Mouse (Mus musculus) gastrocnemius, adult 18-20 months (tissue): ENCODE measurements around the gene Gm12248. TPM values are rescaled to one million over a fixed set of nuclear protein-coding genes. Genes with fewer than 3 reads are reported as not detected.

Source experiments
- DNase-seq: peaks from one replicate; pipeline ENCODE4 v3.0.0; 2021; ENCODE audit warnings: low spot score
- long read RNA-seq, 2 experiments: library from polyadenylated mRNA; stranded (forward); transcript quantifications; one replicate each; pipeline ENCODE4 v2.0.0; 2021
- total RNA-seq, 2 experiments: library from RNA; stranded (reverse); gene quantifications; 2 replicates each; pipeline ENCODE4 v1.2.3; 2021

Gene Gm12248
- not detected for total RNA-seq
- long read RNA-seq, experiment 1, result 0 reads
- long read RNA-seq, experiment 2, result 0 reads

GRCm38 (mm10) chr11:58093021-58093528, at the start of gene Gm12248:
TSS of gene Gm12248 (minus strand) at chr11:58093134.
- DNase-seq, result peak; percentile 45

GRCm38 (mm10) chr11:58139466-58139865, 46.5 kb upstream of the Gm12248 start:
- DNase-seq, result no peak

- no peak for DNase-seq
Measured at GRCm38 (mm10) chr11:58138821-58139220, 45.9 kb upstream of the Gm12248 start.

GRCm38 (mm10) chr11:58136677-58137076, 43.7 kb upstream of the Gm12248 start:
- no peak for DNase-seq

- DNase-seq, result no peak
Measured at GRCm38 (mm10) chr11:58135296-58135695, 42.4 kb upstream of the Gm12248 start.

- DNase-seq, result no peak
Measured at GRCm38 (mm10) chr11:58134869-58135268, 41.9 kb upstream of the Gm12248 start.

- DNase-seq, result no peak
Measured at GRCm38 (mm10) chr11:58132026-58132425, 39.1 kb upstream of the Gm12248 start.

GRCm38 (mm10) chr11:58129302-58129843, 36.4 kb upstream of the Gm12248 start:
- DNase-seq, result no peak

GRCm38 (mm10) chr11:58127544-58127943, 34.6 kb upstream of the Gm12248 start:
- no peak for DNase-seq

- peak; percentile 77 for DNase-seq
Measured at GRCm38 (mm10) chr11:58126397-58127160, 33.6 kb upstream of the Gm12248 start.

- DNase-seq, result no peak
Measured at GRCm38 (mm10) chr11:58125021-58125420, 32.1 kb upstream of the Gm12248 start.

- no peak for DNase-seq
Measured at GRCm38 (mm10) chr11:58123711-58124110, 30.8 kb upstream of the Gm12248 start.

- DNase-seq, result no peak
Measured at GRCm38 (mm10) chr11:58121351-58121750, 28.4 kb upstream of the Gm12248 start.

- DNase-seq, result no peak
Measured at GRCm38 (mm10) chr11:58120655-58121054, 27.7 kb upstream of the Gm12248 start.

GRCm38 (mm10) chr11:58117044-58117652, 24.2 kb upstream of the Gm12248 start:
- DNase-seq, result no peak

- DNase-seq, result no peak
Measured at GRCm38 (mm10) chr11:58116560-58116959, 23.6 kb upstream of the Gm12248 start.

- no peak for DNase-seq
Measured at GRCm38 (mm10) chr11:58107664-58108337, 14.9 kb upstream of the Gm12248 start.

- no peak for DNase-seq
Measured at GRCm38 (mm10) chr11:58107009-58107408, 14.1 kb upstream of the Gm12248 start.

GRCm38 (mm10) chr11:58104351-58104791, 11.4 kb upstream of the Gm12248 start:
- no peak for DNase-seq

- DNase-seq, result peak; percentile 99
Measured at GRCm38 (mm10) chr11:58103697-58104306, 10.9 kb upstream of the Gm12248 start, which contains the start of gene Cnot8. TSS of gene Cnot8 (plus strand) at chr11:58104153.

- no peak for DNase-seq
Measured at GRCm38 (mm10) chr11:58103344-58103653, 10.4 kb upstream of the Gm12248 start.
